Mouse (Mus musculus): ENCODE measurements around the gene D430041D05Rik. TPM values are rescaled to one million over a fixed set of nuclear protein-coding genes. Genes with fewer than 3 reads are reported as not detected.
A peak's percentile ranks its signal among the peaks of the same experiment; 100 is the strongest.

D430041D05Rik gene
- polyA plus RNA-seq, 1 experiment from 2014 or later, result 2.4 TPM

DNA sequence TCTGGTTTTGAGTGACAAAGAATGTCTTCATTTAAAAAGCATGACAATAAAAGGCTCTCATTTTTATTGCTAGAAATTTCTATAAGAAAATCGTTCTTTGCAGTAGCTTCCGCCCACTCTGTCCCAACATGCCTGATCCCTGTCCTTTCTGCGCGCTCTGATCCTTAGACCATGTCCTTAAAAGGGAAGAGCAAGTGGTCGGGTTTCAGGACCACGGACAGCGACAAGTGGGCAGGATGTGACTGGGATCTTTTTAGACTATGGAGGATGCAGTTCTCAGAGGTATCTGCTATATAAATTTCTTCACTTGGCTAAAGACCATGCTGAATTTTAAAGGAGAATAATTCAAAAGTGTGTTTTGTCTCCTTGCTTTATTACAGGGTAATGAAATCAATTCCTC lies 111.7 kb downstream of the D430041D05Rik start:
- no peaks in the 10 kb centered on the region for H3K9me3 ChIP-seq (ENCODE audit: control insufficient read depth, low read length)
- 24% methylated on average over 7 of the region's 7 CpGs for WGBS
- no peaks in the 10 kb centered on the region for H3K4me1 ChIP-seq (ENCODE audit: control insufficient read depth, insufficient read depth, low read length)
- ATAC-seq (ENCODE audit: low FRiP score), result no peak
- no peak overlapping the region for H3K4me3 ChIP-seq (ENCODE audit: low read depth, low read length)
- no peak overlapping the region for H3K9ac ChIP-seq (ENCODE audit: low read length)
- H3K27ac ChIP-seq (ENCODE audit: low read depth, low read length), result no peak overlapping the region
- peak; percentile 96 for DNase-seq (ENCODE audit: low spot score, missing footprints)
- no peaks in the 10 kb centered on the region for H3K27me3 ChIP-seq (ENCODE audit: control insufficient read depth, insufficient read depth, low read length)
- no peaks in the 10 kb centered on the region for H3K36me3 ChIP-seq (ENCODE audit: control insufficient read depth, insufficient read depth, low read length)
- no peak overlapping the region for H3K4me2 ChIP-seq

DNA sequence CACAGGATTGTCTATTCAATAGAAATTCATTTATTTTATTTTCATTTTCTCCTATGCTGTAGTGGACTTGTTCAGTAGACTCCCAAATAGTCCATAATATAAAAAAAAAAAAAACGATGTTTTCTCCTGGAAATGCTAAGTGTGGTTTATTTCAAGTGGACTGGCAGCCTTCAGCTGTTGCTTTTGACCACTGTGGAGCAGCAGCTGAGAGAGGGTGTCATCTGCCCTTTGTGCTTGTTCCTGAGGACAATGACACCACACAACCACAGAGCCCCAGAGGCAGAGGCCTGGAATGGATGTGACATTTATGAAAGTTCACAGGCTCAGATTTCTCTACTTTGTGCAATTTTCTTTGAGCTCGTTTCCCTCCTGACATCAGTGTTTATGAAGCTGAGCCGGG lies 124.0 kb downstream of the D430041D05Rik start:
- Histone ChIP-seq H3K36me3 (ENCODE audit: control insufficient read depth, insufficient read depth, low read length) (no peaks in the 10 kb centered on the region), H3K9ac (ENCODE audit: low read length) (no peak overlapping the region), H3K9me3 (ENCODE audit: control insufficient read depth, low read length) (no peaks in the 10 kb centered on the region), H3K27me3 (ENCODE audit: control insufficient read depth, insufficient read depth, low read length) (no peaks in the 10 kb centered on the region), H3K4me2 (no peak overlapping the region), H3K4me3 (ENCODE audit: low read depth, low read length) (no peak overlapping the region), H3K27ac (ENCODE audit: low read depth, low read length) (no peak overlapping the region), H3K4me1 (ENCODE audit: control insufficient read depth, insufficient read depth, low read length) (no peaks in the 10 kb centered on the region)
- DNase-seq (ENCODE audit: low spot score, missing footprints), result no peak
- WGBS, result 86% methylated on average over 3 of the region's 3 CpGs
- ATAC-seq (ENCODE audit: low FRiP score), result no peak

GRCm38 (mm10) chr2:104283401-104283955 lies 127.3 kb downstream of the D430041D05Rik start:
- WGBS, result 91% methylated on average over 8 of the region's 8 CpGs

GRCm38 (mm10) chr2:104282835-104283234 lies 128.0 kb downstream of the D430041D05Rik start:
- no peak for DNase-seq (ENCODE audit: low spot score, missing footprints)
- Histone ChIP-seq H3K36me3 (ENCODE audit: control insufficient read depth, insufficient read depth, low read length) (no peaks in the 10 kb centered on the region), H3K27me3 (ENCODE audit: control insufficient read depth, insufficient read depth, low read length) (no peaks in the 10 kb centered on the region), H3K27ac (ENCODE audit: low read depth, low read length) (no peak overlapping the region), H3K4me3 (ENCODE audit: low read depth, low read length) (no peak overlapping the region), H3K9me3 (ENCODE audit: control insufficient read depth, low read length) (no peaks in the 10 kb centered on the region), H3K4me1 (ENCODE audit: control insufficient read depth, insufficient read depth, low read length) (no peaks in the 10 kb centered on the region), H3K9ac (ENCODE audit: low read length) (no peak overlapping the region), H3K4me2 (no peak overlapping the region)
- no peak for ATAC-seq (ENCODE audit: low FRiP score)
- WGBS, result 92% methylated on average over 2 of the region's 2 CpGs

More at GRCm38 (mm10) chr2:104283401-104283955, 127.3 kb downstream of the D430041D05Rik start:
- H3K4me1 ChIP-seq (ENCODE audit: control insufficient read depth, insufficient read depth, low read length), result no peaks in the 10 kb centered on the region
- no peak overlapping the region for H3K4me3 ChIP-seq (ENCODE audit: low read depth, low read length)
- H3K36me3 ChIP-seq (ENCODE audit: control insufficient read depth, insufficient read depth, low read length), result no peaks in the 10 kb centered on the region
- H3K9ac ChIP-seq (ENCODE audit: low read length), result no peak overlapping the region
- H3K9me3 ChIP-seq (ENCODE audit: control insufficient read depth, low read length), result no peaks in the 10 kb centered on the region
- no peak overlapping the region for H3K4me2 ChIP-seq
- DNase-seq (ENCODE audit: low spot score, missing footprints) (no peak), ATAC-seq (ENCODE audit: low FRiP score) (no peak)
- no peaks in the 10 kb centered on the region for H3K27me3 ChIP-seq (ENCODE audit: control insufficient read depth, insufficient read depth, low read length)
- no peak overlapping the region for H3K27ac ChIP-seq (ENCODE audit: low read depth, low read length)

- Histone ChIP-seq H3K4me2 (no peak overlapping the region), H3K9ac (ENCODE audit: low read length) (no peak overlapping the region), H3K27ac (ENCODE audit: low read depth, low read length) (no peak overlapping the region), H3K27me3 (ENCODE audit: control insufficient read depth, insufficient read depth, low read length) (no peaks in the 10 kb centered on the region), H3K4me1 (ENCODE audit: control insufficient read depth, insufficient read depth, low read length) (no peaks in the 10 kb centered on the region), H3K9me3 (ENCODE audit: control insufficient read depth, low read length) (no peaks in the 10 kb centered on the region), H3K4me3 (ENCODE audit: low read depth, low read length) (no peak overlapping the region), H3K36me3 (ENCODE audit: control insufficient read depth, insufficient read depth, low read length) (no peaks in the 10 kb centered on the region)
- DNase-seq (ENCODE audit: low spot score, missing footprints) (no peak), ATAC-seq (ENCODE audit: low FRiP score) (no peak)
- 78% methylated on average over 4 of the region's 4 CpGs for WGBS
These were observed 143.8 kb downstream of the D430041D05Rik start for GRCm38 (mm10) chr2:104267049-104267448.

- Histone ChIP-seq H3K36me3 (ENCODE audit: control insufficient read depth, insufficient read depth, low read length) (no peaks in the 10 kb centered on the region), H3K4me3 (ENCODE audit: low read depth, low read length) (no peak overlapping the region), H3K27me3 (ENCODE audit: control insufficient read depth, insufficient read depth, low read length) (no peaks in the 10 kb centered on the region), H3K4me2 (no peak overlapping the region), H3K27ac (ENCODE audit: low read depth, low read length) (no peak overlapping the region), H3K9me3 (ENCODE audit: control insufficient read depth, low read length) (no peaks in the 10 kb centered on the region), H3K4me1 (ENCODE audit: control insufficient read depth, insufficient read depth, low read length) (no peaks in the 10 kb centered on the region), H3K9ac (ENCODE audit: low read length) (no peak overlapping the region)
- no peak for ATAC-seq (ENCODE audit: low FRiP score)
- DNase-seq (ENCODE audit: low spot score, missing footprints), result no peak
- WGBS, result 87% methylated on average over 4 of the region's 4 CpGs
These were observed 149.1 kb downstream of the D430041D05Rik start for GRCm38 (mm10) chr2:104261741-104262067.

- 84% methylated on average over 18 of the region's 18 CpGs for WGBS
- DNase-seq (ENCODE audit: low spot score, missing footprints) (no peak), ATAC-seq (ENCODE audit: low FRiP score) (no peak)
- Histone ChIP-seq H3K9me3 (ENCODE audit: control insufficient read depth, low read length) (no peaks in the 10 kb centered on the region), H3K36me3 (ENCODE audit: control insufficient read depth, insufficient read depth, low read length) (no peaks in the 10 kb centered on the region), H3K4me1 (ENCODE audit: control insufficient read depth, insufficient read depth, low read length) (no peaks in the 10 kb centered on the region), H3K4me3 (ENCODE audit: low read depth, low read length) (no peak overlapping the region), H3K27ac (ENCODE audit: low read depth, low read length) (no peak overlapping the region), H3K9ac (ENCODE audit: low read length) (no peak overlapping the region), H3K27me3 (ENCODE audit: control insufficient read depth, insufficient read depth, low read length) (no peaks in the 10 kb centered on the region), H3K4me2 (no peak overlapping the region)
These were observed 149.7 kb downstream of the D430041D05Rik start for GRCm38 (mm10) chr2:104260920-104261740.

DNA sequence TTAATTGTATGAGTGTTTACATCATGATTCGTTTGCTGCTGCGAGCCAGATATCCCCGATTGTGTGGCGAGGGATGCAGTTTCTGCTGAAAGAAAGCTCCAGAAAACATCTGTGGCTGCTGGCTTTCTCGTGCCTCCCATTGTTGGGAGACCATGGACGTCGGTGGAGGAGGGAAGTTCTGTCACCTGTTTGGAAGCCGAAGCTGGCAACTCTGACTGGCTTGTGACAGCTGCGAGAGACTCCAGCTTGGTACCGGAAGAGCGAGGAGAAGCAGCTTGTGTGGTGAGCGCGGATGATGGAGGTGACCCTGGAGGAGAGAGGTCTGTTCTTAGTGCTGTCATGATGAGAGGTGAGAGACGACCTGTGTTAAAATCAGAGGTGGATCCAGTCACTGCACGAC lies 154.2 kb downstream of the D430041D05Rik start:
- H3K27ac ChIP-seq (ENCODE audit: low read depth, low read length), result no peak overlapping the region
- no peak overlapping the region for H3K4me2 ChIP-seq
- ATAC-seq (ENCODE audit: low FRiP score) (no peak), DNase-seq (ENCODE audit: low spot score, missing footprints) (no peak)
- no peaks in the 10 kb centered on the region for H3K27me3 ChIP-seq (ENCODE audit: control insufficient read depth, insufficient read depth, low read length)
- H3K4me1 ChIP-seq (ENCODE audit: control insufficient read depth, insufficient read depth, low read length), result no peaks in the 10 kb centered on the region
- 85% methylated on average over 15 of the region's 15 CpGs for WGBS
- no peak overlapping the region for H3K4me3 ChIP-seq (ENCODE audit: low read depth, low read length)
- H3K36me3 ChIP-seq (ENCODE audit: control insufficient read depth, insufficient read depth, low read length), result no peaks in the 10 kb centered on the region
- no peaks in the 10 kb centered on the region for H3K9me3 ChIP-seq (ENCODE audit: control insufficient read depth, low read length)
- H3K9ac ChIP-seq (ENCODE audit: low read length), result no peak overlapping the region

DNA sequence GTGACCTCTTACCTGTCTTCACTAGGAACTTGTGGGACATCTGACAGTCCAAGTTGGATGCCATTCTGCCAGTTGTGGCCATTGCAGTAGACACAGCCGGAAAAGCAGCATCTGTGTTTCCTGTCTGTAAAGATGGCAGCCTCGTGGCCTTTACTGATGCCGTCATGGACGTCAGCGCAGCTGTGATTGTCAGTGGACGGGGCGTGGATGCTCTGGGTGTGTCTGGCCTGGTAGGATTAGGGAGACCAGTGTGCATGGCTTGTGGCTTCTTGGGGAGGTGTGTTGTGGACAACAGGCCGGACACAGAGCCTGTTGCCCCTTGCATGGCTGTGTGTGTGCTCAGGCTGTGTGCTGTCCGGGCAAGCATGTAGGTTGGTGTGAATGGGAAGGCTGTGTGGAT lies 155.9 kb downstream of the D430041D05Rik start:
- Histone ChIP-seq H3K9me3 (ENCODE audit: control insufficient read depth, low read length) (no peaks in the 10 kb centered on the region), H3K36me3 (ENCODE audit: control insufficient read depth, insufficient read depth, low read length) (no peaks in the 10 kb centered on the region), H3K9ac (ENCODE audit: low read length) (no peak overlapping the region), H3K4me2 (no peak overlapping the region), H3K4me3 (ENCODE audit: low read depth, low read length) (no peak overlapping the region), H3K27ac (ENCODE audit: low read depth, low read length) (no peak overlapping the region), H3K27me3 (ENCODE audit: control insufficient read depth, insufficient read depth, low read length) (no peaks in the 10 kb centered on the region), H3K4me1 (ENCODE audit: control insufficient read depth, insufficient read depth, low read length) (no peaks in the 10 kb centered on the region)
- no peak for DNase-seq (ENCODE audit: low spot score, missing footprints)
- 95% methylated on average over 9 of the region's 9 CpGs for WGBS
- no peak for ATAC-seq (ENCODE audit: low FRiP score)

Measured in midbrain, embryonic 11.5 days (tissue).